Mouse (Mus musculus): Measurements from ENCODE around the gene Hif3a.

The Hif3a gene

DNA sequence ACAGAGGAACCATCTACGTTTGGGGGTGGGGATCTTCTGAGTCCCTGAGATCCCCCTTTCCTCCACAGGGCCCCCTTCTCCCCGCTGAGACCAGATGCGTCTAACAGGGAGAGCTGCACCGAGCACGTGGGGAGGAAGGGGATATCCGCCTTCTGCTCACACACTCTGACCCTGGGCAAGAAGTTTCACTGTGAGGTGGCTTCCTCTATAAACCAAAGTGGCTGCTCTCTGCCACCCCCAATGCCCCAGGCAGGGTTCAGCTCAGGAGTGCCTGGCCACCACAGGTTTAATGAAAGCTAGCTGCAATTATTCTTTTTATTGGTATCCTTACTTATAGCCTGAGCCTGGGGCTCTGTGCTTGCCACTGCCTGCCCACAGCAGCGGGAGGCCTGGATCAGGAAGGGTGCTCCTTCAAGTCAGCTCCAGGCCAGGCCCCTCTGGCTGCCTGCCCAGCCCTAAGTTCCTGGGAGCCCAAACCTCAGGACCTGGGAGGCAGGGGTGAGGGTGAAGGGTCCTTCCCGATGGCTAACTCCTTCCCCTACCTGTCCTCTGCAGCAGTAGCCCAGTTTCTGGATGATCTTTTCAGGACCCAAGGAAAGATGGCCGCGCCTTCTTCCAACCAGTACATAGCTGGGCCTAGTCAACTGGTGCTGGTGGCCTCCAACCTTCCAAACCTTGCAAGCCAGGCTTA is 37.3 kb downstream of the Hif3a start:
- in situ Hi-C loops (cut with MboI) = no loop called here

DNA sequence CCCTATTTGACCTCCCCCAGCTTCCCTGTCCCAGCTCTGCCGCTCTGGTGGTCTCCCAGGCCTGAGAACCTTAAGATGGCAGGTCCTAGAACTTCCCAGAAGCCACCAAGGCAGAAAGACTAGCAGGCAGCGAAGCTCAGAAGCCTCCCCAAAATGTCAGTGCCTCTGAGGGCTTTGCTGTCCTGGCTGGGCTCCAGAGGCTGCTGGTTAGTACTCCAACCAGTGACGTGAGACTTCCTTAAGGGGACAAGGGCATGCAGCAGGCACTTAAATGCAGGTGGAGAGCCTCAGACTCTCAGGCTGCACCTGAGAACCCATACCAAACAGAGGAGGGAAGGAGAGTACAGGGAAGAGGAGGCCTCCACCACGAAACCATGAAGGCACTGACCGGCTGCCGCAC is 38.1 kb downstream of the Hif3a start:
- in situ Hi-C loops (cut with MboI) = no loop called here

DNA sequence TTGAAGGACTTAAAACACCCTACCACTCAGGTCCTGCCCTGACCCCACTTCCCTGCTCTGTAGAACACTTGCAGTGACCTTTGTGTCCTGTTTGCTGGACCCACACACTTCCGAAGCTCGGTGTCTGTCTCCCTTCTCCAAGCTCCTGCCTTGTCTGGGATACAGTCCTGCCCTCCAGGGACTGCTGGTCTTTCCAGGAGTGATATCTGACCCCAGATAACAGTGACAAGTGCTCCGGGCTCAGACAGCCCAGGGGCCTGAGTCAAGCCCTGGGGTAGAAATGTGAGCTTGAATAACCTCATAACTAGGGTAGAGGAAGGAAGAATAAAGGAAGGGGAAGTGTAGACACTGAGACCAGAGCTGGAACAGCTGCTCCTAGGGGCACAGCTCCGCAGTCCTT is 38.5 kb downstream of the Hif3a start:
- in situ Hi-C loops (cut with MboI) = no loop called here

DNA sequence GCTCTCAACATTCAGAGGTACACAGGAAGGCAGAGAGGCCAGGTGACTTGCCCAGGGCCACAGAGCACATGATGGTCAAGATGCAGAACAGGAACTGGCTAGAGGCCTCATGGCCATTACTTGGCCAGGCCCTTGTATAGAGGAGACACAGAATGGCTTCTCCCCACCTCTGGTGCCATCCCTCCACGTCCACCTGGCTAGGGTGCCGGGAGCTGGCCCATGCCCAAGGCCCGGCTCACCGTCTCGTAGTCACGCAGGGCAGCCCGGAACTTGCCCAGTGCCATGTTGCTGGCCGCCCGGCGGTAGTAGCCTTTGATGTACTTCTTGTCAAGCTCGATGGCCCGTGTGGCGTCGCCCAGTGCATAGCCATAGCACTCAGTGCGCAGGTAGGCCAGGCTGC is 40.1 kb downstream of the Hif3a start:
- in situ Hi-C loops (cut with MboI) = no loop called here

DNA sequence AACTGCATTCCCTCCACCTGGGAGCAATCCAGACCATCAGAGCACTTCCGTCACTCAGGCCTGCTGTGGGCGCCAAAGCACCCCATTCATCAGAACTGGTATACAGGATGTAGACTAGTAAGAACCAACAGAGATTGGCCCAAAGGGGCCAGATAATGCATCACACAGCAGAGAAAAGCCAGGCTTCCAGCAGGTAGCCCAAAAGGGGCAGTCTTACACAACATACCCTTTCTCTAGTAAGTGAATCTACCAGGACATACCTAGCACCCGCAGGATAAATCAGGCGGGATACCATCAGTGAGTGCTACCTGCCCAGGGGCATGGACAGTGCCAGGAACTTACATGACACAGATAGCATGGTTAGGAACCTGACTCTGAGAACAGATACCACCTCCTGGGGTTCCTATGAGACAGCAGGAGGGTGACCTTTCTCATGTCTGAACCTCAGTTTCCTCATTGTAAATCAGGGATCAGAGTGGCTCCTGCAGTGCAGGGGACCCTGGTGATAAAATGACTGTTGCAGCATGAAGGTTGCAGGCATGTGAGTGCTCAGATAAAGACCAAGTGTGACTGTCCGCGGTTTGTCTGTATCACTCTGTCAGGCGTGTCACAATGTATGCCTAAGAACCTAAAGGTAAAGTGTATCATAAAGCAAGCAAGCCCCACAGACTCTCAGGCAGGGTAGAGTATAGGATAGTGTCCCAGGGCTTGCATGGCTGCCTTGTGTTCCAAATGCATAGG is 42.6 kb downstream of the Hif3a start:
- in situ Hi-C loops (cut with MboI) = no loop called here

DNA sequence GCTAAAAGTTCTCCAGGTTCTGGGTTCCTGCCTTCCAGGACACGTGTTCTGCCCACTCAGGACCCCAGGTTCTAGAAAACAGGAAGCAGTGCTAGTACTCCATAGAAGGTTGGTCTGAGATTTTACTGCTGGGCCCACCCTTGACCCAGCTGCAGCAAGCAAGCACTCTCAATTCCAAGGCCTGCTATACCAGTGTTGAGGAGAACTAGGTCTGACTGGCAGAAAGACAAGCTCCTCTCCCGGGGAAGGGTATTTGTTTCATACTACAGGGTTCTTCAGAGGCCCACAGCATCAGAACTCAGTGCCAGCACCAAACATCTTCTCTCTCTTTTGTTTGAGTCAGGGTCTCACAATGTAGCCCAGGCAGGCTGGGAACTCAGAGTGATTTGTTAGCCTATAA is 44.3 kb downstream of the Hif3a start:
- in situ Hi-C loops (cut with MboI) = no loop called here

DNA sequence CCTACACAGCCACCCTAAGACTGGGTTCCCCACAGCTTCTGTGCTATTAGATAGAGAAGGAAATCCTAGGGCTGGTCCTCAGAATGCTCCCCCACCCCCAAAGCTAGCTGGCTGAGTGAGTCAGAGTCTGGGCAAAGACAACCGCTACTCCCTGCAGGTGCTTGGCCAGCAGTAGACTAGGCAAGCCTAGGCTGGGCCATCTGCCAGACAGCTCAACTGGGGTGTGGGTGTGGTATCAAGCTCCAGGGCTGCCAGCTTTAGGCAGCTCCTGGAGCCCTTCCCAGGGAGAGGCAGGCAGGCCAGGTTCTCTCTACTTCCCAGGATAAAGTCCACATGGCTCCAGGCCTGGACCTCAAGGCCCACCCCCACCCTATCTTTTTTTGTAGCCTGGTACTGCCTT is 45.2 kb downstream of the Hif3a start:
- in situ Hi-C loops (cut with MboI) = no loop called here

DNA sequence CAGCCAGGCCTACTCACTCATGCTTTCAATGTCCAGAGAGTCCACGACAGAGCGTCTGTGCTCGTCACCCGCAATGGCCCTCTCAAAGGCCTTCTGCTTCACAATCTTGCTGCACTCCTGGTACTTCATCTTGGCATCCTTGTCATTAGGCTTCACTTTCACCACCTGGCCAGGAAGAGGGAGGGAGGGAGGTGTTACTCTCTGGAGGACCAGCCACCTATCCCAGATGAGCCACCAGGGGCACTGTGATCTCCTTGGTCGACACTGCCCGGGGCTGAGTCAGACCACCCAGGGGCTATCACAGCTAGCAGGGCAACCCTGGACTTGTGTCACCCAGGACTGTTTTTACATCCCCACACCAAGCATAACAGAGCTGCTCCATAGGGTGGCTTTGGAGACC is 46.8 kb downstream of the Hif3a start:
- in situ Hi-C loops (cut with MboI) = no loop called here

DNA sequence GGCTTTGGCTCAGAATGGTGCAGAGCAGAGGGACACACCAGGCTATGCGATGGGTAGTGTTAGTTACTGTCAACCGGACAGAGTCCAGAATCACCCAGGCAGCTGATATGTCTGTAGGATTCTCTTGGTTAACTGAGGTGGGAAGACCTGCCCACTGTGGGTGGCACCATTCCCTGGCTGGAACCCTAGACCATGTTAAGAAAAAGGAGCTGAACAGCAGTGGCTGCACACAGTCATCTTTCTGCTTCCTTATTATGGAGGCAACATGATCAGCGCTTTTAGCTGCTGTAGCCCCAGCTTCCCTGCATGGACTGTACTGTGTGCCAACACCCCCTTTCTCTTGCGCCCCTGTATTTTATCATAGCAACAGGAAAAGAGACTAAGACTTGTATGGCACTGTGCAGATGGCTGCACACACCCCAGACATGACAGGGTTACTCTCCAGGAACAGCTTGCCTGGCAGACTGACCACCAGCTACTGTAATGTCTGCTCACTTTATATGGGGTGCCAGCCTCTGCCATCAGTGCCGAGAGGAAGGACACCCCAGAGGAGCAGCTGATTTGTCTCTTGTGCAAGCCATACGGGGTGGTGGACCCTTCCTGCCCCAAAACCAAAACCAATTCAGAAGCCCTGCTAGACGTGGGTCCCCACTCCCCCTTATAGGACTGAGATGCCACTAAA is 50.2 kb downstream of the Hif3a start:
- in situ Hi-C loops (cut with MboI) = no loop called here

DNA sequence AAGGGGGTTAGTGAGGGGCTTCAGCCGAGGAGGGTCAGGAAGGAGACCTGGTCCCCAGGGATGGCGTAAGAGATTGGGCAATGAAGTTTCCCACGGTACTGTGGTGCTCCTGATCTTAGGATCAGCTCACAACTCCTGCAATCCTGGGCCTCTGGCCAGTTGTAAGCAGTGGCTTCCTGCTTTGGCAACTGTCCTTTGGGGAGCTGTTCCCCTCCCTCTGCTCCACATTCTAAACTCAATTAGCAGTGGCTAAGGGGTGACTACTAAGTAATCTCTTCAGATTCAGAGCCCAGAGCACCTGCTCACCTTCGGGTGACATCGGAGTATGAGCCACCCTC is 52.2 kb downstream of the Hif3a start:
- in situ Hi-C loops (cut with MboI) = no loop called here

DNA sequence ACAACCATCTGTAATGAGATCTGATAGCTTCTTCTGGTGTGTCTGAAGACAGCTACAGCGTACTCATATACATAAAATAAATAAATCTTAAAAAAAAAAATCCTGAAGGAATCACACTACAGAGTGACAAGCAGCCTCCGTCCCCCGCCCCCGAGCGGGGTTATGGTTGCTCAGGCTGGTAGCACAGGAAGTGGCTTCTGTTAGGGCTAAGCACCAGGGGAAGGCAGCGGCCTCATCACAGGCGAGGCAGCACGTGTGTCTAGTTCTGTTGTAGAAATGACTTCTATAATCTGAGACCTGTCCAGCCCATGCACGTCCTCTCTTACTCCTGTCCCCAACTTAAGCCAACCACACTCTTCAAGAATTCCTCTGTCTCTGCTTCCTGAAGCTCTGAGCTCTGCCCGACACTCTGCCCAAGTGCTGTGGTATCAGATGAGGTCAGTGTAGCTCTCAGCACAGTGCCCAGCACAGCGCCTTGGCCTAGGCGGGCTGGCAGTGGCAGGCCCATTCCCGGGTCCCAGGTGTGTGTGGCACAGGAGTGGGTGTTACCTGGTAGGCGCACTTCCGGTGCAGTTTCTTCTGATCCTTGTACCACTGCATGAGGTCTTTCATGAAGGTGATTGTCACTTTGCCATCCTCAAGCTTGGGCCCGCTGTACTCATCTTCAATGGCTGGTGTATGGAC is 52.8 kb downstream of the Hif3a start:
- in situ Hi-C loops (cut with MboI) = loop anchor here (10.0 kb wide), 1 partner anchor 55 kb away; the partner anchor contains the start of gene Hif3a

DNA sequence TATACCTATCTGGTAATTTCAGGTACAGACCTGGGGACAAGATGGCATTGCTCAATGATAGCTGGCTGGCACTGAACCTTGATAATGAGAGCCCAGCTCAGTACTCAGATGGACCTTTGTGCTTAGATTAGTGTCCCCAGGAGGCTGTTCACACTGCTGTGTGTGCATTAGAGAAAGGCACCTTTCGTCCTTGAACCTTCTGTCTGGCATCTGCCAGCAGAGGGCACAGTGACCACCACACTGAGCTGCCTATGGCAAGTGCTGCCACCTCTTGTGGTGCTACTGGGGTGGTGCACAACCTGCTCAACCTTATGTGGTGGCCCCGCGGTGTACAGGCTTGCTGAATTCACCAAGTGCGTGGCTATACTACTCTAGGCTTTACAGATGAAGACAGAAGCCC is 54.9 kb downstream of the Hif3a start:
- in situ Hi-C loops (cut with MboI) = loop anchor here (10.0 kb wide), 1 partner anchor 58 kb away; the partner anchor contains the start of gene Hif3a

DNA sequence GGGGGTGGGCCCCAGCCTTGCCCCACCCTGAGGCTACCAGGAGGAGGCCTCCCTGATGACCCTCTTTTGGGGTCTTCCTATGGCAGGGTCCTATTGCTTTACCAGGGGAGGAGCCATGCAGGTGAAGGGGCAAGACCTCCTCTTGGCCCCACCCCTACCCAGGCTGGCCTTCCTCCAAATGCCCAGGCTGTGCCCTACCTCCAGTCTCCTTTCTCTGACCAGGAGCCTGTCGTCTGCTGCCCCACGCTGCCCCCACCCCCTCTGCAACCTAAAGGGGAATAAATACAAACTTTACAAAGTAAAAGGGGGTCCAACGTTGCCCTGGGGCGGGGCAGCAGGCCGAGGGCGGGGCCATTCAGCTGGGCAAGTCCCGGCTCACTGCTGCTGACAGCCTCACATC is 57.5 kb downstream of the Hif3a start:
- in situ Hi-C loops (cut with MboI) = loop anchor here (5.0 to 10.0 kb wide), 2 partner anchors 52 to 60 kb away; partner anchors contain the start of gene Hif3a

DNA sequence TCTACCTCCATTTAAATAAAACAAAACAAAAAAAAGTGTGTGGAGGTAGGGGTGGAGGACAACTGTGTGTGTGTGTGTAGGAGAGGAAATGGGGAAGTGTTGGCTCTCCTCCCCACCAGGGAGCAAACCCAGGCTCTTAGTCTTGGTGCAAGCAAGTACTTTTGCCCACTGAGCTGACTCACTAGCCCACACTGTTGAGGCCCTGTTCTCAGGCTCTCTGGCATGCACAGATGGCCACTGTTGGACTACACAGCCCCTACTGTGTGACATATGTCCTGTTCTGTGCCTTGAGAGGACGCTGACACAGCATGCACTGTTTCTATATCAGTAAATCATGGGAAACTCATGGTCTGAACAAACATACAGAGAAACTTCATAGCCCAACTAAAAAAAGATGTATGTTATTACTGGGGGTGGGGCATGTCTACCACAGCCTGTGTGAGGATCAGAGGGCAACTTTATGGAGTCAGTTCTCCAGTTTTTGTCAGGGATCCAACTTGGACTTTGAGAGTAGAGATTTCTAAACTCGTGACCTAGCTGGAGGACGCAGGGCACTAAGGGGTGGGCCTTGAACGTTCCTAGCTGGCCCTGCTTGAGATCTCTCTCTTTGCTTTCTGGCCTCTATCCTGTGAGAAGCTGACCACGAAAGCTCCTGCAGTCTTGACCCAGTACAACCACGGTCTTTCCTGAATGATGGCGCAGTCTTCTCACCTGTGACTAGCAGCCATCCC is 58.8 kb downstream of the Hif3a start:
- in situ Hi-C loops (cut with MboI) = loop anchor here (5.0 to 10.0 kb wide), 2 partner anchors 51 to 61 kb away; partner anchors contain the start of gene Hif3a

DNA sequence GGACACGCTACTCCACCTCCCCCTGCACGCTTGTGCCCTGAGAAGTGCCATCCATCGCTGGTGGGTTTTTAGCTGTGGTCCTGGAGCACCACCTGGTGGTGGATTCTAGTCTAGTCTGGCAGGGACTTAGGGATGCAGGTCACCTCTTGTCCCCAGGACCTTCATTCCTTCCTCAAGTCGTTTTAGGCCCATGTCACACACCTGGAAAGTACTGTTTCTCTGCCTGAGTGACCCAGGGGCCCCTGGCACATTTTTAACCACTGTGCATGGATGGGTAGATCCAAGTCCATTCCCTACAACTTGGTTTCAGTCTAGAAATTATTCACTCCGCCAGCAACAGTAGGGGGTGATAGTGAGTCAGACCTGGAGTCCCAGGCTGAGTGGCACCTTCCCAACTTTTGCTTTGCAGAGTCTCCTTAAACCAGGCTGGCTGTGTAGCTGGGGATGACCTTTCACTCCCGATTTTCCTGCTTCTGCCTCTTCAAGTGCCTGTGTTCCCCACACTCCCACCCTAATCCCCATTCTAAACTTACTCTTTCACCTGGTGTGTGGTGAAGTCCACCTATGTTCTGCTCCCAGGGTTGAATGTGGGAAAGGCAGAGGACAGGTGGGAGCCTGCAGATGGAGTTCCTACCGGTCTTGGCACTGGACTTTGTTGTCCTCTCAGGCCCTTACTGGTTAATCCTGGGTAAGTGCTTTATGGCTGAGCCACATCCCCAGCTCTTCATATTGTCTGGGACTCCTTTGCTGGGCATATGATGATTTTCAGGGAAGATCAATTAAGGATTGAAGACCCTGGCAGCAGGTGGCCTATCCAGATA is 59.6 kb downstream of the Hif3a start:
- in situ Hi-C loops (cut with MboI) = loop anchor here (5.0 to 10.0 kb wide), 2 partner anchors 50 to 62 kb away; partner anchors contain the start of gene Hif3a

DNA sequence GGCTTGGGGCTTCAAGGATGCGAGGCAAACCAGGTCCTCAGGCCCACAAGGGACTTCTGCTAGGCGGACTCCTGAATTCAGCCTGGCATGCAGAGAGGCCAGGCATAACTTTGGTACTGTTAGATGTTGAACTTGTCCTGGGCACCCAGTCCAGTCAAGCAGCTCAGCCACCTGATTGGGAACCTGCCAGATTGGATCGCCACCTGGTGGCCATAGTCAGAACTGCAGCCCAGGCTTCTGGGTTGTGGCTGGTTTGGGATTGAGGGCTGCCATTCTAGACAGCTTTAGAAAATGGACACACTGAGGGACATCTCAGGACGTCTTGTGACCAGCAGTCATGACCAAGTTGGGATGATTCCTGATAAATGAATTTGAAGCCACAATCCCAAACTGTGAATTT is 62.6 kb downstream of the Hif3a start:
- in situ Hi-C loops (cut with MboI) = loop anchor here (5.0 to 10.0 kb wide), 3 partner anchors 47 to 65 kb away; partner anchors contain the start of gene Hif3a

DNA sequence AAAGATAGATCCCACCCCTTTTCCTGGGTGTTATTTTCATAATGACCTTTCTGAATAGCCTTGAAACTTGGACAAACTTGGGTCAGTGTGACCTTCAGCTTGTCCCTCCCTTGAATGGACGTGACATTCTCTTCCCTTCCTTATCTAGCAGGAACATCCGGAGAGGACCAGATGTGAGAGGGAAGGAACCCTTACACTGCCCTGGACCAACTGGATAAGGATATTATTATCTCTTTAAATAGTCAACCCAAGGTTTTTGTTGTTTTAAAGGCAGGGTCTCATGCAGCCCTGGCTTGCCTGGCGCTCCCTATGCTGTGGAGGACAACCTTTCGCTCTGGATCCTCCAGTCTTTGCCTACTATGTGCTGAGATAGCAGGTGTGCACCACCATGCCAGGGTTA is 63.0 kb downstream of the Hif3a start:
- in situ Hi-C loops (cut with MboI) = loop anchor here (10.0 kb wide), 1 partner anchor 64 kb away; no protein-coding TSS in a partner anchor

DNA sequence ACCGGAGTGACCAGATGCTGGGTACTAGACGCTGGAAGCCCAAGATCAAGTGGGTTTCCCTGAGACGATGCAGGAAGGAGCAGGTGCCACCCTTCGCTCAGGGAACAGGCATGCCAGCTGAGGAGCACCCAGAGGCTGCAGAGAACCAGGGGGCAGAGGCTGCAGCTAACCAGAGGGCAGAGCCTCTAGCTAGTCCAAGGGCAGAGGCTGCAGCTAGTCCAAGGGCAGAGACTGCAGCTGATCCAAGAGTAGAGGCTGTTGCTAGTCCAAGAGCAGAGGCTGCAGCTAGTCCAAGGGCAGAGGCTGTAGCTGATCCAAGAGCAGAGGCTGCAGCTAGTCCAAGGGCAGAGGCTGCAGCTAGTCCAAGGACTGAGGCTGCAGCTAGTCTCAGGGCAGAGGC is 66.9 kb downstream of the Hif3a start:
- in situ Hi-C loops (cut with MboI) = loop anchor here (10.0 kb wide), 1 partner anchor 61 kb away; no protein-coding TSS in a partner anchor

DNA sequence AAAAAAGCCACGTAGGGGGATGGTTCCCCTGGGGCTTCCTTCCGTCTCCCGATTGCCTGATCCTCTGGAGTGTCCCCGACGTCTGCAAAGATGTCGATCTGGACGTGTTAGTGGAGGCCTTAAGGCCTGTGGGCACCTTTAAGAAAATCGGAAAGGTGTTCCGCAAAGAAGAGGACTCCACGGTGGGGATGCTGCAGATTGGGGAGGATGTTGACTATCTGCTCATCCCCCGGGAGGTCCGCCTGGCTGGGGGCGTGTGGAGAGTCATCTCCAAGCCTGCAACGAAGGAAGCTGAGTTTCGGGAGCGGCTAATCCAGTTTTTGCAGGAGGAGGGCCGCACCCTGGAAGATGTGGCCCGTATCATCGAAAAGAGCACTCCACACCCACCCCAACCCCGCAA is 67.8 kb downstream of the Hif3a start:
- in situ Hi-C loops (cut with MboI) = loop anchor here (10.0 kb wide), 1 partner anchor 60 kb away; no protein-coding TSS in a partner anchor

All from mature B cell (primary cell).